Mouse (Mus musculus) liver, postnatal 0 days (tissue): Measurements from ENCODE around the gene Lcn11. TPM values are rescaled to one million over a fixed set of nuclear protein-coding genes. Genes with fewer than 3 reads are reported as not detected.
A peak's percentile ranks its signal among the peaks of the same experiment; 100 is the strongest.
"Not testable (repeated sequence)": the region's sequence is repeated elsewhere in the genome, so short reads cannot be mapped to it uniquely, and the experiment has no call there.

Experiments used
- ATAC-seq: fragments of 200-750 bp; cut with Nextera tagmentation; 2 replicates; pipeline ENCODE4 v1.8.0; 2017; ENCODE audit warnings: mild to moderate bottlenecking, moderate library complexity
- DNase-seq: peaks from one replicate; pipeline ENCODE4 v3.0.0-alpha.2; 2016
- H3K27ac ChIP-seq: fragments of 300-500 bp; sonication (generic); 2 replicates; pipeline ENCODE4 v1.5.1; 2014; ENCODE audit warnings: antibody characterized with exemption, moderate library complexity, mild to moderate bottlenecking, low read depth
- H3K27me3 ChIP-seq: fragments of 300-500 bp; sonication (generic); 2 replicates; pipeline ENCODE4 v1.6.1; 2014; ENCODE audit warnings: low read length, control low read depth, mixed read lengths; ENCODE audit not compliant: insufficient read depth
- H3K36me3 ChIP-seq: fragments of 300-500 bp; sonication (generic); replicated peaks from 2 replicates; pipeline ENCODE4 v1.6.1; 2014; ENCODE audit warnings: mild to moderate bottlenecking, control low read depth, low read length, moderate library complexity, mixed read lengths; ENCODE audit not compliant: insufficient read depth
- H3K4me1 ChIP-seq: fragments of 300-500 bp; sonication (generic); 2 replicates; pipeline ENCODE4 v1.6.1; 2014; ENCODE audit warnings: antibody characterized with exemption, mild to moderate bottlenecking, control low read depth; ENCODE audit not compliant: insufficient read depth
- H3K4me2 ChIP-seq: fragments of 300-500 bp; sonication (generic); 2 replicates; pipeline ENCODE4 v1.6.1; 2014; ENCODE audit warnings: low read depth, mild to moderate bottlenecking, low read length, moderate library complexity, mixed read lengths
- H3K4me3 ChIP-seq: fragments of 300-500 bp; sonication (generic); 2 replicates; pipeline ENCODE4 v1.5.1; 2014; ENCODE audit warnings: low read depth, low read length
- H3K9ac ChIP-seq: fragments of 300-500 bp; sonication (generic); replicated peaks from 2 replicates; pipeline ENCODE4 v1.6.1; 2014; ENCODE audit warnings: mild to moderate bottlenecking, moderate library complexity
- H3K9me3 ChIP-seq: fragments of 300-500 bp; sonication (generic); 2 replicates; pipeline ENCODE4 v1.6.1; 2016; ENCODE audit warnings: mild to moderate bottlenecking, control low read depth, low read length, mixed read lengths
- CTCF ChIP-seq: sonication (generic); IDR thresholded peaks from 2 replicates; pipeline ENCODE4 v1.5.1; 2016; ENCODE audit warnings: antibody characterized with exemption, low read depth
- EP300 ChIP-seq: IDR thresholded peaks from 2 replicates; pipeline ENCODE4 v1.6.1; 2016; ENCODE audit warnings: antibody characterized with exemption, low read depth, mild to moderate bottlenecking
- WGBS: fragments of 180-500 bp; shearing (Covaris S2); extraction: QIAGEN DNeasy Blood & Tissue Kit; methylation state at CpG from one replicate; pipeline ENCODE4 v1.1.7; 2014; ENCODE audit not compliant: insufficient replicate concordance; 5-methylcytosine and 5-hydroxymethylcytosine counted together
- polyA plus RNA-seq: library from polyadenylated mRNA; unstranded; fragments of >200 nt; fragmentation: Nextera tagmentation; extraction: Ambion mirVana; gene quantifications from 2 replicates; pipeline ENCODE4 v1.2.1, GENCODE M21; 2015

Gene Lcn11
- polyA plus RNA-seq, 1 experiment from 2014 or later, result not detected

GRCm38 (mm10) chr2:25781957-25782356 is 5.1 kb downstream of the Lcn11 start, which contains the start of gene Gm13539:
Gene Gm13539 (plus strand): TSS chr2:25782257.
- Histone ChIP-seq H3K4me3 (no peak within 1 kb of the TSS), H3K4me1 (no peaks in the 10 kb centered on the region), H3K36me3 (no peaks in the 10 kb centered on the region), H3K9ac (no peak within 1 kb of the TSS), H3K4me2 (no peak within 1 kb of the TSS), H3K27ac (no peak within 1 kb of the TSS), H3K9me3 (no peaks in the 10 kb centered on the region), H3K27me3 (0 out of 2 replicates have a peak, but pooled peaks cover 2% of the 10 kb centered on the region)
- ATAC-seq, result no peak
- WGBS, result 66% methylated on average over 3 of the region's 3 CpGs
- no peak for DNase-seq
- TF ChIP-seq CTCF (no peak), EP300 (no peak)

- H3K4me1 ChIP-seq, result no peaks in the 10 kb centered on the region
- H3K4me3 ChIP-seq, result no peak overlapping the region
- TF ChIP-seq CTCF (no peak), EP300 (no peak)
- H3K4me2 ChIP-seq, result no peak overlapping the region
- H3K36me3 ChIP-seq, result no peaks in the 10 kb centered on the region
- 0 out of 2 replicates have a peak, but pooled peaks cover 2% of the 10 kb centered on the region for H3K27me3 ChIP-seq
- WGBS, result 61% methylated on average over 5 of the region's 5 CpGs
- H3K9me3 ChIP-seq, result no peaks in the 10 kb centered on the region
- DNase-seq, result no peak
- H3K27ac ChIP-seq, result no peak overlapping the region
- ATAC-seq, result no peak
- no peak overlapping the region for H3K9ac ChIP-seq
Observed at GRCm38 (mm10) chr2:25785573-25786322, 8.9 kb downstream of the Lcn11 start.

GRCm38 (mm10) chr2:25789092-25789491 is 12.3 kb downstream of the Lcn11 start:
- WGBS, result 63% methylated on average over 3 of the region's 3 CpGs
- peak; percentile 71 for TF ChIP-seq EP300
- no peak for TF ChIP-seq CTCF
- DNase-seq, result no peak
- H3K27ac ChIP-seq, result no peak overlapping the region
- 0 out of 2 replicates have a peak, but pooled peaks cover under 1% of the 10 kb centered on the region for H3K27me3 ChIP-seq
- peak; percentile 58 for ATAC-seq
- H3K9me3 ChIP-seq, result no peaks in the 10 kb centered on the region
- no peak overlapping the region for H3K4me2 ChIP-seq
- H3K4me1 ChIP-seq, result no peaks in the 10 kb centered on the region
- H3K9ac ChIP-seq, result no peak overlapping the region
- no peaks in the 10 kb centered on the region for H3K36me3 ChIP-seq
- H3K4me3 ChIP-seq, result no peak overlapping the region

- Histone ChIP-seq H3K4me1 (no peaks in the 10 kb centered on the region), H3K4me3 (no peak overlapping the region), H3K36me3 (no peaks in the 10 kb centered on the region), H3K27me3 (no peaks in the 10 kb centered on the region), H3K27ac (no peak overlapping the region), H3K9me3 (no peaks in the 10 kb centered on the region), H3K9ac (no peak overlapping the region), H3K4me2 (no peak overlapping the region)
- no peak for ATAC-seq
- DNase-seq, result no peak
- 25% methylated on average over 2 of the region's 2 CpGs for WGBS
- TF ChIP-seq EP300 (no peak), CTCF (no peak)
Observed at GRCm38 (mm10) chr2:25797635-25798034, 20.8 kb downstream of the Lcn11 start.

GRCm38 (mm10) chr2:25798065-25798464 is 21.2 kb downstream of the Lcn11 start:
- no peaks in the 10 kb centered on the region for H3K4me1 ChIP-seq
- no peak overlapping the region for H3K9ac ChIP-seq
- DNase-seq (no peak), ATAC-seq (no peak)
- no peak for TF ChIP-seq EP300
- TF ChIP-seq CTCF, result no peak
- H3K27ac ChIP-seq, result no peak overlapping the region
- WGBS, result 40% methylated on average over 5 of the region's 5 CpGs
- H3K9me3 ChIP-seq, result no peaks in the 10 kb centered on the region
- H3K4me2 ChIP-seq, result no peak overlapping the region
- no peaks in the 10 kb centered on the region for H3K27me3 ChIP-seq
- H3K36me3 ChIP-seq, result no peaks in the 10 kb centered on the region
- no peak overlapping the region for H3K4me3 ChIP-seq

GRCm38 (mm10) chr2:25811711-25812110 is 34.9 kb downstream of the Lcn11 start:
- H3K27ac ChIP-seq, result no peak overlapping the region
- no peak for TF ChIP-seq CTCF
- TF ChIP-seq EP300, result no peak
- no peaks in the 10 kb centered on the region for H3K9me3 ChIP-seq
- WGBS, result 50% methylated on average over 2 of the region's 2 CpGs
- no peaks in the 10 kb centered on the region for H3K36me3 ChIP-seq
- H3K4me3 ChIP-seq, result no peak overlapping the region
- ATAC-seq (no peak), DNase-seq (no peak)
- H3K27me3 ChIP-seq, result no peaks in the 10 kb centered on the region
- no peaks in the 10 kb centered on the region for H3K4me1 ChIP-seq
- H3K4me2 ChIP-seq, result no peak overlapping the region
- H3K9ac ChIP-seq, result no peak overlapping the region

- Histone ChIP-seq H3K36me3 (no peaks in the 10 kb centered on the region), H3K4me2 (no peak overlapping the region), H3K27me3 (no peaks in the 10 kb centered on the region), H3K4me1 (no peaks in the 10 kb centered on the region), H3K9ac (no peak overlapping the region), H3K4me3 (no peak overlapping the region), H3K9me3 (no peaks in the 10 kb centered on the region), H3K27ac (no peak overlapping the region)
- DNase-seq, result no peak
- ATAC-seq, result no peak
- 62% methylated on average over 5 of the region's 5 CpGs for WGBS
- no peak for TF ChIP-seq EP300
- peak; percentile 35 for TF ChIP-seq CTCF
Observed at GRCm38 (mm10) chr2:25813364-25813763, 36.5 kb downstream of the Lcn11 start.

- not testable (repeated sequence) for H3K9me3 ChIP-seq, ATAC-seq, H3K27ac ChIP-seq, H3K4me3 ChIP-seq, DNase-seq, H3K4me2 ChIP-seq, H3K4me1 ChIP-seq, H3K36me3 ChIP-seq, H3K9ac ChIP-seq, H3K27me3 ChIP-seq
- 60% methylated on average over 1 of the region's 1 CpGs for WGBS
Observed at GRCm38 (mm10) chr2:25815748-25816147, 38.9 kb downstream of the Lcn11 start, which contains the start of gene Glt6d1. Gene Glt6d1 (minus strand): TSS chr2:25815848.
